Mouse (Mus musculus) cerebellum, adult 2 months (tissue): ENCODE results near the gene Col27a1.

Experiments used
- CTCF ChIP-seq: fragments of 200-500 bp; IDR thresholded peaks from 2 replicates; pipeline ENCODE4 v1.5.1; 2011; ENCODE audit warnings: low read depth, mild to moderate bottlenecking, control low read depth, low read length, moderate library complexity, borderline replicate concordance; ENCODE audit not compliant: insufficient read depth
- POLR2A ChIP-seq: fragments of 200-500 bp; IDR thresholded peaks from 2 replicates; pipeline ENCODE4 v1.6.1; 2011; ENCODE audit warnings: low read length, control low read depth, borderline replicate concordance; ENCODE audit not compliant: insufficient read depth

GRCm38 (mm10) chr4:63226883-63227235, 13.1 kb downstream of the Col27a1 start:
- TF ChIP-seq CTCF (no peak), POLR2A (no peak)
